Mouse (Mus musculus) erythroblast, embryonic 14.5 days (primary cell): ENCODE results near the gene Ptprd. TPM values are rescaled to one million over a fixed set of nuclear protein-coding genes. Genes with fewer than 3 reads are reported as not detected.

Source experiments
- H3K27me3 ChIP-seq: 2 replicates; pipeline ENCODE4 v1.6.1; 2012; ENCODE audit warnings: inconsistent platforms; ENCODE audit not compliant: control insufficient read depth
- H3K36me3 ChIP-seq: 2 replicates; pipeline ENCODE4 v1.6.1; 2012; ENCODE audit warnings: mild to moderate bottlenecking, inconsistent platforms; ENCODE audit not compliant: control insufficient read depth
- H3K4me1 ChIP-seq: 2 replicates; pipeline ENCODE4 v1.6.1; 2012; ENCODE audit warnings: inconsistent platforms; ENCODE audit not compliant: control insufficient read depth
- H3K4me3 ChIP-seq: replicated peaks from 2 replicates; pipeline ENCODE3; 2012; ENCODE audit warnings: moderate library complexity, mild to moderate bottlenecking, inconsistent platforms
- H3K9me3 ChIP-seq: 2 replicates; pipeline ENCODE4 v1.6.1; 2012; ENCODE audit warnings: low read length, inconsistent platforms, mixed read lengths; ENCODE audit not compliant: control insufficient read depth
- GATA1 ChIP-seq: IDR thresholded peaks from 2 replicates; pipeline ENCODE4 v1.6.1; 2012; ENCODE audit warnings: low read length, inconsistent platforms, mixed read lengths
- TAL1 ChIP-seq: IDR thresholded peaks from 3 replicates; pipeline ENCODE4 v1.6.1; 2012; ENCODE audit warnings: low read length, inconsistent platforms, mixed read lengths
- polyA plus RNA-seq: library from polyadenylated mRNA; stranded (reverse); fragments of >175 nt; gene quantifications from 2 replicates; pipeline ENCODE4 v1.2.3, GENCODE M21; 2012

Ptprd gene
- polyA plus RNA-seq, 1 experiment, result not detected

DNA sequence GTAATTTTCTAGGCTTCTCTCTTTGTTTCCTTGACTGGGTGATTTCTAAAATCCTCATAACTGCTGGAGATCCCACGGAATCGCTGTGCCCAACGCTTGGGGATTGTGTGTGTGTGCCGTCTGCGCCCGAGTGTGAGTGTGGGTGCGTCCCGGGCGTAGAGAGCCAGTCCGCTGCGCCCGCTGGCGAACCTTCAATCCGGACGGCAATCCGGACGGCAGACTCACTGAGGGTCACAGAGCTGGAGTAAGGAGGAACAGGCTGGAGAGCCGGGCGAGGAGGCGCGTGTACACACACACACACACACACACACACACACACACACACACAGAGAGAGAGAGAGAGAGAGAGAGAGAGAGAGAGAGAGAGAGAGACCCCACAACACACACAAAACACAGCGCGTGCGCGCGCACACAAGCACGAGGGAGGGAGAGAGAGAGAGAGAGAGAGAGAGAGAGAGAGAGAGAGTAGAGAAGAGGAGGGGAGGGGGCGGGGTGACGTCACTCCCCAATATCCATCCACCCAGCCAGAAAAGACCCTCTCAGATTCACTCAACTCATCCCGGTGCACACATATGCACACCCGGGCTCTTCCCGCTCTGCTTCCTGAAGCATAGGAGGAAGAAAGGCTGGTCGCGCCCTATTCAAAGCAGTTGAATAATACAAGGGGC lies 1761.3 kb downstream of the Ptprd start:
- peaks cover 38% of the 10 kb centered on the region for H3K27me3 ChIP-seq
- no peaks in the 10 kb centered on the region for H3K9me3 ChIP-seq
- H3K36me3 ChIP-seq, result no peaks in the 10 kb centered on the region
- H3K4me1 ChIP-seq, result no peaks in the 10 kb centered on the region
- TF ChIP-seq TAL1 (no peak), GATA1 (no peak)
- peak overlapping the region; percentile 51 for H3K4me3 ChIP-seq

DNA sequence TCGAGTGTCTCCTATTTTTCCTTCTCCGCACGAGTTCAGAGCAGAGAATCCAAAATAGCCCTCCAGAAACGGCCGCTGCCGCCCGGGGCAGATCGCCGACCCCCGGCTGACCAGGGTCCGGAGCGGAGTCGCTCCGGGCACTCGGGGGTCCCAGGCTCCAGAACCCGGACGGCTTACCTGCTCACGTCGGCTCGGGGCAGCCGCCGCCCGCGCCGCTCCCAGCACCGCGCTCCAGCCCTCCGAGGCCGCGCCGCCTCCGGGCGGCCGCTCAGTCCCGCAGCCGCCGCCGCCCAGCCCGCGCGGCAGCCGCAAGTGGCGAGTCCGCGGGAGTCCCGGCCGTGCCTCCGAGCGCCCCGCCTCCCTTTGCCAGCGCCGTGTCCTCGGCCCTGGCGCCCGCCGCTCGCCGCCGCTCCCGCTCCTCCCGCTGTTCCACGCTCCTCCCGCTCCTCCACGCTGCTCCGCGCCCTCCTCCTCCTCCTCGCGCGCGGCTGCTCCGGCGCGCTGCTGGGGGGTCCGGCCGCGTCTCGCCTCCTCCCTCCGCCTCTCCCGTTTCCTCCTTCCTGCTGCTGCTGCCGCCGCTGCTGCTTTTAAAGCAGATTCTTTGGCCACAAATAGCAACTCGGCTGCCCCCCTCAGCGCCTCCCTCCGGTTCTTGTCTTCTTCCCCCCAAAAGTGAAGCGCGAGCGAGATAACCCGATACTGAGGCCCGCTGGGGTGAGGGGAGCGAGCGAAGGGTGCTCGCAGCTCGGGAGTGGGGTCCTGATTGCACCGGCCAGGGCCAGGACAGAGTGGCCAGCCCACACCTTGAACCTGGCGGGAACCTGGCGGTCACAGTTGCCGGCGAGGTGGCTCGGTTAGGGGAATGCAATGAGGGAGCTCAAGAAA lies 1762.1 kb downstream of the Ptprd start:
- H3K4me3 ChIP-seq, result peak overlapping the region; percentile 51
- H3K27me3 ChIP-seq, result peaks cover 38% of the 10 kb centered on the region
- H3K36me3 ChIP-seq, result no peaks in the 10 kb centered on the region
- H3K4me1 ChIP-seq, result no peaks in the 10 kb centered on the region
- TF ChIP-seq TAL1 (no peak), GATA1 (no peak)
- H3K9me3 ChIP-seq, result no peaks in the 10 kb centered on the region

DNA sequence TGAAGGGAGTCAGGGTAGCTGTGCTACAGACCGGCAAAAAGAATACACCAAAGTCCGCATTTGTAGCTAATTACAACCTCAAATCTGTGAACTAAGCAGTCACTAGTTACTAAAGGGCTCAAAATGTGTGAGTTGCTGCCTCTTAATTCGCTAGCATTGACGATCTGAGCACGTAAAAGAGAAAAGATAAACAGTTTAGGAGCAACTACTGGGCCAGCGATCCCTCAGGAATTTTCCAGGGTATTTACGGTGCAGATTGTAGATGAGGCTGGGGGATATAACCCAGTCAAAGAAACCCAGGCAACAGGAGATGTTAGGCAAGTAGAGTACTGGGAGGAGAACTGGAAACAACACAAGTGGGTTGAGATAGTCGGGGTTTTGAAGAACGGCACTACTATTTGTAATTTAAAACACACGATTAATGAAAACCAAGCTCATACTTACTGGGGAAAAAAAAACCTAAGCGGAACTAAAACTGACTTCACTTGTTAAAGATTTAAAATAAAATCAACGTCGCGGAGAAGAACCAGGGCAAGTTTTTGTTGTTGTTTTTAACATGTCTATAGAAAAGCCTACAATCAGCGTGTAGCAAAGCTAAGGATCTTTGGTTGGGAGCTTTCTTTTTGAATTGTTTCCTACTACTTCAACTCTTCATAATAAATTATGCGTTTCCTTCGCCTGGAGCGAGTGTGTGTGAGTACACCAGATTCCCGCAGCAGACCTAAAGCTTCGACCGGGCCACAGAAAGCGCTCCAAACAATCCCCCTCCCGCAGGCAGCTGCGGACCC lies 1762.9 kb downstream of the Ptprd start:
- no peaks in the 10 kb centered on the region for H3K4me1 ChIP-seq
- H3K27me3 ChIP-seq, result peaks cover 38% of the 10 kb centered on the region
- peak overlapping the region; percentile 51 for H3K4me3 ChIP-seq
- H3K36me3 ChIP-seq, result no peaks in the 10 kb centered on the region
- TF ChIP-seq TAL1 (no peak), GATA1 (no peak)
- no peaks in the 10 kb centered on the region for H3K9me3 ChIP-seq

DNA sequence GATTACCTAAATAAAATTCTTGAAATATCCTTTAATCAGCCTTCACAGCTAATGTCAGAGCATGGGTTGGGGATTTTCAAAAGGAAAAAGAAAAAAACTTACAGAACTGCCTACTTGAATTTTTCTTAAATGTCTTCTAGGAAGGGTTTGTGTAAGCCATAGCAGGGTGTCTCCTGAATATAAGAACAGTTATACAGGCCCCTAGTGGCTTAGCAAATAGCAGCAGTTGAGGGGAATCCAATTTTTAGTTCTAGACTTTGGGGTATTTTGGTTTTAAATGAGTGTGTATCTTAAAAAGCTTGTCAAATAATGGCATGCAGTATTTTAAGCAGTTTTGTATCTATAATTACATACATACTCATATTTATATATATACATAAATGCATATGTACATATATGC lies 1764.4 kb downstream of the Ptprd start:
- TF ChIP-seq TAL1 (no peak), GATA1 (no peak)
- Histone ChIP-seq H3K36me3 (no peaks in the 10 kb centered on the region), H3K4me1 (no peaks in the 10 kb centered on the region), H3K4me3 (no peak overlapping the region), H3K27me3 (peaks cover 38% of the 10 kb centered on the region), H3K9me3 (no peaks in the 10 kb centered on the region)

DNA sequence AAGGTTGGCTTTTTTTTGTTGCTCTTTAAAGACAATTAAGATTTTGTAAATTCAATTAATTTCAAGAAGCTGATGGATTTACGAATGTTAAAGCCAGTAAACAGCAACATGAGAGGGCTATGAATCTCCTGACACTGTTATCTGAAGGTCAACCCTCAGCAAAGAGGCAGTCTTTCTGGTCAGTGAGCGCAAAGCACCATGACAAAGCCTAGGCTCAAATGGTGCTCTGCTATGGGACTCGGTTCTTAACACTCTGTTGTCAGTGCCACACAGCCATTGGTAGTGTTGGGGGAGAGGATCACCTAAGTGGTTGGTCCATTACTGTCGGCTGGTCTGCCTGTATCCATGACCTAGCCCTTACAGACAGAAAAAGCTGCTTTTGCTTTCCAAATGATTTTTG lies 1767.0 kb downstream of the Ptprd start:
- Histone ChIP-seq H3K4me1 (no peaks in the 10 kb centered on the region), H3K27me3 (peaks cover 21% of the 10 kb centered on the region), H3K36me3 (no peaks in the 10 kb centered on the region), H3K9me3 (no peaks in the 10 kb centered on the region), H3K4me3 (no peak overlapping the region)
- no peak for TF ChIP-seq TAL1
- no peak for TF ChIP-seq GATA1

DNA sequence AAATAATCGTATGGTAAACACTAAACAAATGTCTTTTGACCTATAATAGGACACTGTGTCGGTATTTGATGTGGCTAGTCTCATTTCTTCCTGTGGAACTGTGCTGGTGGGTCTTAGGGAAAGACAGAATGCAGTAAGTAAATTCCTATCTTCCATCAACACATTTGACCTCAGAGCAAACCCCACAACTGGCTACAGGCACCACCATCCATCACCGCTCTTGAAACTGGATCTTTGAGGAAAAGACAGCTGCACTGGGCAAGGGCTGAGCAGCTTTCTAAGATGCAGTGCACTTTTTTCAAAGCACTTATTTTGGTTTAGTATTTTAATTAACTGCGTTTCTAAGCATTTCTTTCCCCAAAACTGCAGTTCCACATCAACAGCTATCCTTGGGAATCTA lies 1768.2 kb downstream of the Ptprd start:
- Histone ChIP-seq H3K4me1 (no peaks in the 10 kb centered on the region), H3K27me3 (peaks cover 8% of the 10 kb centered on the region), H3K4me3 (no peak overlapping the region), H3K9me3 (no peaks in the 10 kb centered on the region), H3K36me3 (no peaks in the 10 kb centered on the region)
- TF ChIP-seq GATA1 (no peak), TAL1 (no peak)

DNA sequence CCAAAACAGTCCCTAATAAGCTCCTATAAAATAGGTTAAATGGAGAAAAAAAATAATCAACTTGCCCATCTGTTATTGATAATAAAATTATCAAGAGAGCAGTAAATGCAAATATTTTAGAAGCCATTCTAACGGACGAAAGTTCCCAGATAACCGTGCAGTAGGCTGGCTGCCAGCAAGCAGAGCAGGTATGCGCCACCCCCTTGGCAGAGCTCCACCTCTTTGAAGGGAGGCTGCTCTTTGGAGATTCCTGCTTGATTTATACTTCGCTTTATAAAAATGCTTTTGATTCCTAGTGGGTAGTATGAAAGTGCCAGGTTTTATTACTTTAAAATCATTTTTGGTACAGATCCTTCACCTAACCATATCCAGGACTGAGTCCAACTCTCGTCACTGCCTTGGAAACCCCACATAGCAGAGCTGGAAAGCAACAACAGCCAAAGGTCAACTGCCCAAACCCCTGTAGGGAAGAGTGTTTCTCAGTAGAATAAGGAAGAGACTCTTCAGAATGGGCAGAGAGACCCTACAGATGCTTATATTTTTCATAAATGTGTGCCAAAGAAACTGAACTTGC lies 1770.9 kb downstream of the Ptprd start:
- H3K9me3 ChIP-seq, result no peaks in the 10 kb centered on the region
- H3K27me3 ChIP-seq, result no peaks in the 10 kb centered on the region
- TF ChIP-seq GATA1 (no peak), TAL1 (no peak)
- H3K4me1 ChIP-seq, result no peaks in the 10 kb centered on the region
- H3K36me3 ChIP-seq, result no peaks in the 10 kb centered on the region
- H3K4me3 ChIP-seq, result no peak overlapping the region

DNA sequence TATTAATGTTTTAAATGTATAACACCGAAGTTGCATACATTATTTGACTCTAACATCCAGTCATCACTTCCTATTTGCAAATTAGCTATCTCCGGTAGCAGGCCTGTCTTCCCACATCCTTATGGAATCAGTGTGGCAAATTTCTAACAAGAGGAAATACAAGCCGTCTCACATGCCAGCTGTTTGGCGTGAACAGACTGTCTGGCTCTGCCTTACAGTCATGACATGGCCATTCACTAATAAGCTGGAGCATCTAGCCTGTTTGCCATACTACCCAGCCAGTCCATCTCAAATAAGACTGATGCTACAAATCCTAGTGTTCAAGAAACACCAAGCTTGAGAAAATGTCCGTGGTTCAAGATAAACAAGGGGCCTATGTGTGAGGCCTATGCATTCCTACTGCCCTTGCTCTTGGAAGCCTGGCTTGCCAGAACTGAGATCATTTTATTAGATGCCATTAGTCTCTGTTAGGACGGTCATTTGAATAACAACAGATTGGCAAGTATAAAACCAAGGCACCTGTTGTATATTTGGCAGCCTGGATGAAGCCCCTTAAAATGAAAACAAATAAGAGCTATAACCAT lies 1773.2 kb downstream of the Ptprd start:
- Histone ChIP-seq H3K9me3 (no peaks in the 10 kb centered on the region), H3K36me3 (no peaks in the 10 kb centered on the region), H3K4me1 (no peaks in the 10 kb centered on the region), H3K27me3 (no peaks in the 10 kb centered on the region), H3K4me3 (no peak overlapping the region)
- TF ChIP-seq GATA1 (no peak), TAL1 (no peak)

DNA sequence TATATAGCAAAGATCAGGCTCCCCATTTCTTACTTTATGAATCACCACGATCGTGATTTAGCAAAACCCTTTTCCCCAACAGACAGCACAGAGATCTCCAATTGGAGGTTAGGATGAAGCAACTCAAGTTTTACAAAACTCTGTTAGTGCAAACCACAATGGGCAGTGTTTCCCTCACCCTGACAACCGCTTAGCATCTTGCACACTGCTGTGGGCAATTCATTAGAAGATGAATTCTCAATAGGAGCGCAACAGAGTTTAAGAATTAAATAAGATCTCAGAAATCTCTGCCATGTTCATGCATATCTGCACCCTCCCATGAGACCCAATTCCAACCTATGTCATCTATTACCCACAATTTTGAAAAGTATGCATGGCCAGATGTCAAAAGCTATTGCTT lies 1773.7 kb downstream of the Ptprd start:
- TF ChIP-seq TAL1 (no peak), GATA1 (no peak)
- Histone ChIP-seq H3K4me1 (no peaks in the 10 kb centered on the region), H3K9me3 (no peaks in the 10 kb centered on the region), H3K36me3 (no peaks in the 10 kb centered on the region), H3K4me3 (no peak overlapping the region), H3K27me3 (no peaks in the 10 kb centered on the region)
